Mouse (Mus musculus) heart, postnatal 25 days (tissue): ENCODE measurements around the gene Itga3. TPM values are rescaled to one million over a fixed set of nuclear protein-coding genes. Genes with fewer than 3 reads are reported as not detected.

Experiments used
- DNase-seq: peaks from one replicate; pipeline ENCODE4 v3.0.0; 2022; ENCODE audit warnings: low spot score
- intact Hi-C: fragments of 180-260 bp; cut with DNase I; formaldehyde crosslinking; loops from one replicate; pipeline ENCODE4 v1.15.1; 2025
- total RNA-seq, 2 experiments: library from RNA; stranded (reverse); gene quantifications; 2 replicates each; pipeline ENCODE4 v1.2.3; 2021

The Itga3 gene
- total RNA-seq, 2 experiments from 2014 or later = 10.8 to 11.7 TPM

DNA sequence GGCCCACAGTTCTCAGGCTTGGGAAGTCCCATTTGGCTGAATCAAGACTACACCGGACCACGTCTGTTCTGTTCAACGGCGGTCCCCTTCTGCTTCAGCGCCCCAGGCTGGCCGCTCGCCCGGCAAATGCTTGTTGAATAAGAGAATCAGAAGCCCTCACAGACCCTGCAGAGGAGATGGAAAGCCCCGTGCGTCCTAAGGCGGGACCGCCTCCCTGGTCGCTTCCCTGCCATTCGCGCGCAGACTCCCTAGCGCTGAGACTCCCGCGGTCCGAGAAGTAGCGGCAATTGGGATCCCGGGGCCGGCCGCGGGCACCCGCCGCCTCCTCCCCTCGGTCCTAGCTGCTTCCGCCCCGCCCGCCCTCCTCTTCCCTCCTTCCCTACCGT lies 67.0 kb downstream of the Itga3 start, which contains the start of gene Samd14:
Gene Samd14, plus strand, starts transcription at position 251 of the 386 bp plus-strand sequence.
- intact Hi-C loops = no loop called here
- DNase-seq = no peak

- intact Hi-C loops = no loop called here
- no peak for DNase-seq
Observed at GRCm38 (mm10) chr11:95008661-95009628, 67.7 kb downstream of the Itga3 start.

- intact Hi-C loops = no loop called here
- no peak for DNase-seq
Observed at GRCm38 (mm10) chr11:95007418-95007817, 69.2 kb downstream of the Itga3 start.

GRCm38 (mm10) chr11:95006525-95007219 lies 69.9 kb downstream of the Itga3 start:
- intact Hi-C loops = no loop called here
- no peak for DNase-seq

- no peak for DNase-seq
- intact Hi-C loops = no loop called here
Observed at GRCm38 (mm10) chr11:95006038-95006437, 70.6 kb downstream of the Itga3 start.

DNA sequence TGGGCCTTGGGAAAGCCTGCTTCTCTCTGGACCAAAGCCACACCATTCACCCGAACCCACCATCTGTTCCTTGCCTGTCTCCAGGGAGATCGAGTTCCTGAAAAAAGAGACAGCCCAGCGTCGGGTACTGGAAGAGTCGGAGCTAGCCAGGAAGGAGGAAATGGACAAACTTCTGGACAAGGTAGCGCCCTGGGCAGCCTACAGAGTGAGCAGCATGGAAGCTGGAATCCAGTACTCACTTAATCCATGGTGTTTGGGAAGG lies 71.7 kb downstream of the Itga3 start:
- DNase-seq = no peak
- intact Hi-C loops = no loop called here

GRCm38 (mm10) chr11:95004136-95004936 lies 72.3 kb downstream of the Itga3 start:
- intact Hi-C loops = no loop called here
- DNase-seq = no peak

- no peak for DNase-seq
- intact Hi-C loops = no loop called here
Observed at GRCm38 (mm10) chr11:95002705-95003104, 73.9 kb downstream of the Itga3 start.

DNA sequence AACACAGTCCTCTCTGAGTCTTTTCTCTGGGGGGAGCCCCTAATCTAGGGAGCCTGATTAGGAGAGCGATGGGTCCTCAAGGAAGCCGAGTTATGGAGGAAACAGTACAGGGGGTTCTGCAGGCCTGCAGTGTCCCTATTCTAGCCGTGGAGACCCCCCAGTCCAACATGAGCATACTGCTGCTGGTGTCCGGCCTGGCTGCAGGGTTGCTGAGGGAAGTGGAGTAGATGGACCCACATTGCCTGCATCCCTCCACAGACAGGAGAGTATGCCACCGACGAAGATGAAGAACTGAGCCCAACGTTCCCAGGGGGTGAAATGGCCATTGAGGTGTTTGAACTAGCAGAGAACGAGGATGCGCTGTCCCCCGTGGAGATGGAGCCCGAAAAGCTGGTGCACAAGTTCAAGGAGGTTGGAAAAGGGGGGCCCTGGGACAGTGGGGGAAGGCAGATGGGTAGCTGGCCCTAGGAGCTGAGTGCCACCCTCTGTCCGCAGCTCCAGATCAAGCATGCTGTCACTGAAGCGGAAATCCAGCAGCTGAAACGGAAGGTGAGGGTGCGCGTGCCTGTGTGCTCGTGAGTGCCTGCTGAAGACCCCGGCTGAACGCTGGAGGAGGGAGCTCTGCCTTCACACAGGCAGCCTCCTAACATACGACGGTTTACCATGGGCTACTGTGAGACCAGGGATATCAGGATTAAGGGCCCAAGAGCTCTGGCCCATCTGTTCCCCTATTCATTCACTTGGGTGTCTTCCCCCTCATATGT lies 74.8 kb downstream of the Itga3 start:
- DNase-seq = no peak
- intact Hi-C loops = loop anchor here (2.0 kb wide), 1 partner anchor 63 kb away; no protein-coding TSS in a partner anchor

DNA sequence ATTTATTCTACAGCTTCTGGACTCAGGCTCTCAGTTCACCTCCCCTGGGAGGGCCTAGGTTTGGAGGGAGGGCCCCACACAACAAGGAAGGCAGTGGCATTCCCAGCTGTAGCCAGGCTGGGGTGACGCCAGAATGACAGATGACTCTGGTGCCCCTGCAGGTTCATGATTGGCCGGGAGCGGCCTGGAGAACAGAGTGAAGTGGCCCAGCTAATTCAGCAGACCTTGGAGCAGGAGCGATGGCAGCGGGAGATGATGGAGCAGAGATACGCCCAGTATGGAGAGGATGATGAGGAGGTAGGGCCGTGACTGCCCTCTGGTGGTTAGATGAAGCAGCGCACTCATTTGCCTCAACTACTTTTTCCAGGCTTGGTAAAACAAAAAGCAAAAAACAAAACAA lies 75.5 kb downstream of the Itga3 start:
- intact Hi-C loops = loop anchor here (2.0 kb wide), 1 partner anchor 62 kb away; no protein-coding TSS in a partner anchor
- no peak for DNase-seq

GRCm38 (mm10) chr11:95000548-95000947 lies 76.1 kb downstream of the Itga3 start:
- intact Hi-C loops = loop anchor here (1.0 to 2.0 kb wide), 2 partner anchors 21 to 62 kb away; no protein-coding TSS in a partner anchor
- DNase-seq = no peak

- intact Hi-C loops = loop anchor here (1.0 to 2.0 kb wide), 2 partner anchors 21 to 61 kb away; no protein-coding TSS in a partner anchor
- DNase-seq = no peak
Observed at GRCm38 (mm10) chr11:95000128-95000527, 76.5 kb downstream of the Itga3 start.

DNA sequence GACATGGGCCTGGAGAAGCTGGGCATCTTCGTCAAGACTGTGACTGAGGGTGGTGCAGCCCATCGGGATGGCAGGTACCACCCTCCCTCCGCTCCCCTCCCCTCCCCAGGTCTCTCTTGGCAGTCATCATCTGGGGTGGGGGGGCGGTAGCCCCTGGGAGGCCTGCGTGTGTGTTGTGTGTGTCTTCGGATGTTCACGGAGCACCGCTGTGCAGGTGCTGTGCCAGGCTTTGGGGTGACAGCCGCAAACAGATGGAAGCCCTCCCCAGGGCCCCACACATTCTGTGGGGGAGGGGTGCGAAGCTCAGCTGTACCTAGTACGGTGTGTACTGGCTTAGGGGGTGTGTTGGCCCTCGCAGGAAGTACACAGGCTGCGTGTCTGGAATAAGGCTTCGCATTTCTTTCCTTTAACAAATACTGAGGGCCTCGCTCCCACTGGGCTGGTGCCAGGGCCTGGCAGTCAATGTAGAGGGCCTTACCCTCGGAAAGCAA lies 78.5 kb downstream of the Itga3 start:
- intact Hi-C loops = no loop called here
- DNase-seq = no peak

GRCm38 (mm10) chr11:94997596-94997995 lies 79.0 kb downstream of the Itga3 start:
- no peak for DNase-seq
- intact Hi-C loops = no loop called here

GRCm38 (mm10) chr11:94996984-94997383 lies 79.6 kb downstream of the Itga3 start:
- intact Hi-C loops = no loop called here
- DNase-seq = no peak

- no peak for DNase-seq
- intact Hi-C loops = no loop called here
Observed at GRCm38 (mm10) chr11:94996101-94996500, 80.5 kb downstream of the Itga3 start.

GRCm38 (mm10) chr11:94994947-94995772 lies 81.4 kb downstream of the Itga3 start:
- no peak for DNase-seq
- intact Hi-C loops = no loop called here
